Mouse (Mus musculus) forebrain, embryonic 10.5 days (tissue): ENCODE data around the gene Ptprr. TPM values are rescaled to one million over a fixed set of nuclear protein-coding genes. Genes with fewer than 3 reads are reported as not detected.

Source experiments
- DNase-seq: peaks from one replicate; pipeline ENCODE4 v3.0.0-alpha.2; 2017; ENCODE audit warnings: low spot score; ENCODE audit errors: extremely low spot score
- H3K27ac ChIP-seq: fragments of 300-500 bp; sonication (generic); 2 replicates; pipeline ENCODE4 v1.5.1; 2016; ENCODE audit warnings: mild to moderate bottlenecking
- H3K27me3 ChIP-seq: fragments of 300-500 bp; sonication (generic); 2 replicates; pipeline ENCODE4 v1.6.1; 2016; ENCODE audit warnings: mild to moderate bottlenecking; ENCODE audit not compliant: poor library complexity, severe bottlenecking
- H3K36me3 ChIP-seq: fragments of 300-500 bp; sonication (generic); replicated peaks from 2 replicates; pipeline ENCODE4 v1.6.1; 2016; ENCODE audit warnings: mild to moderate bottlenecking, moderate library complexity
- H3K4me1 ChIP-seq: fragments of 300-500 bp; sonication (generic); 2 replicates; pipeline ENCODE4 v1.6.1; 2016
- H3K4me3 ChIP-seq: fragments of 300-500 bp; sonication (generic); 2 replicates; pipeline ENCODE4 v1.5.1; 2016; ENCODE audit warnings: mild to moderate bottlenecking, moderate library complexity
- H3K9me3 ChIP-seq: fragments of 300-500 bp; sonication (generic); 2 replicates; pipeline ENCODE4 v1.6.1; 2016; ENCODE audit warnings: mild to moderate bottlenecking, moderate library complexity
- WGBS: fragments of 180-500 bp; shearing (Covaris S2); methylation state at CpG from one replicate; pipeline ENCODE4 v1.1.7; 2016; 5-methylcytosine and 5-hydroxymethylcytosine counted together
- polyA plus RNA-seq: library from polyadenylated mRNA; unstranded; fragments of >200 nt; fragmentation: Nextera tagmentation; extraction: Ambion mirVana; gene quantifications from 2 replicates; pipeline ENCODE4 v1.2.1, GENCODE M21; 2016

Gene Ptprr
- 0.23 and 0.24 TPM in 2 replicates for polyA plus RNA-seq

- H3K4me1 ChIP-seq: peaks cover 24% of the 10 kb centered on the region
- peaks cover 11% of the 10 kb centered on the region; the same call in 1 of the 2 replicates for H3K27me3 ChIP-seq
- under 1% methylated on average over 19 of the region's 19 CpGs for WGBS
- DNase-seq: peak; percentile 88
- H3K9me3 ChIP-seq: no peaks in the 10 kb centered on the region
- no peaks in the 10 kb centered on the region for H3K36me3 ChIP-seq
- H3K27ac ChIP-seq: peak within 1 kb of the TSS; percentile 83
- peak within 1 kb of the TSS; percentile 64 for H3K4me3 ChIP-seq
Observed at GRCm38 (mm10) chr10:116017845-116018479, at the start of gene Ptprr. Gene Ptprr (plus strand): TSS chr10:116018213.

- no peaks in the 10 kb centered on the region for H3K9me3 ChIP-seq
- H3K27me3 ChIP-seq: no peaks in the 10 kb centered on the region
- no peak overlapping the region for H3K27ac ChIP-seq
- H3K36me3 ChIP-seq: no peaks in the 10 kb centered on the region
- H3K4me3 ChIP-seq: no peak overlapping the region
- no peak for DNase-seq
- WGBS: 84% methylated on average over 7 of the region's 7 CpGs
- no peaks in the 10 kb centered on the region for H3K4me1 ChIP-seq
Observed at GRCm38 (mm10) chr10:115976345-115976744, 41.7 kb upstream of the Ptprr start.

- no peak for DNase-seq
- H3K9me3 ChIP-seq: no peaks in the 10 kb centered on the region
- WGBS: 71% methylated on average over 7 of the region's 7 CpGs
- H3K4me3 ChIP-seq: no peak overlapping the region
- H3K4me1 ChIP-seq: no peaks in the 10 kb centered on the region
- no peak overlapping the region for H3K27ac ChIP-seq
- H3K36me3 ChIP-seq: no peaks in the 10 kb centered on the region
- no peaks in the 10 kb centered on the region for H3K27me3 ChIP-seq
Observed at GRCm38 (mm10) chr10:115978992-115979391, 39.0 kb upstream of the Ptprr start.

- no peaks in the 10 kb centered on the region for H3K4me1 ChIP-seq
- no peak for DNase-seq
- no peaks in the 10 kb centered on the region for H3K9me3 ChIP-seq
- 92% methylated on average over 2 of the region's 2 CpGs for WGBS
- no peaks in the 10 kb centered on the region for H3K36me3 ChIP-seq
- H3K4me3 ChIP-seq: no peak overlapping the region
- no peak overlapping the region for H3K27ac ChIP-seq
- no peaks in the 10 kb centered on the region for H3K27me3 ChIP-seq
Observed at GRCm38 (mm10) chr10:115980018-115980417, 38.0 kb upstream of the Ptprr start.

GRCm38 (mm10) chr10:115984308-115984707 lies 33.7 kb upstream of the Ptprr start:
- Histone ChIP-seq H3K4me3 (no peak overlapping the region), H3K4me1 (no peaks in the 10 kb centered on the region), H3K27ac (no peak overlapping the region), H3K9me3 (no peaks in the 10 kb centered on the region), H3K27me3 (no peaks in the 10 kb centered on the region), H3K36me3 (no peaks in the 10 kb centered on the region)
- DNase-seq: no peak
- 78% methylated on average over 6 of the region's 6 CpGs for WGBS

GRCm38 (mm10) chr10:116001838-116002237 lies 16.2 kb upstream of the Ptprr start:
- DNase-seq: no peak
- no peaks in the 10 kb centered on the region for H3K9me3 ChIP-seq
- no peaks in the 10 kb centered on the region for H3K27me3 ChIP-seq
- 89% methylated on average over 8 of the region's 8 CpGs for WGBS
- no peaks in the 10 kb centered on the region for H3K36me3 ChIP-seq
- no peak overlapping the region for H3K4me3 ChIP-seq
- H3K27ac ChIP-seq: no peak overlapping the region
- 0 out of 2 replicates have a peak, but pooled peaks cover 4% of the 10 kb centered on the region for H3K4me1 ChIP-seq

- Histone ChIP-seq H3K4me1 (0 out of 2 replicates have a peak, but pooled peaks cover 4% of the 10 kb centered on the region), H3K4me3 (no peak overlapping the region), H3K27me3 (no peaks in the 10 kb centered on the region), H3K9me3 (no peaks in the 10 kb centered on the region), H3K36me3 (no peaks in the 10 kb centered on the region), H3K27ac (no peak overlapping the region)
- WGBS: 71% methylated on average over 6 of the region's 6 CpGs
- DNase-seq: no peak
Observed at GRCm38 (mm10) chr10:116006675-116007074, 11.3 kb upstream of the Ptprr start.

GRCm38 (mm10) chr10:116018480-116018891 lies 473 bp downstream of the Ptprr start:
- Histone ChIP-seq H3K9me3 (no peaks in the 10 kb centered on the region), H3K4me3 (peak overlapping the region; percentile 64), H3K36me3 (no peaks in the 10 kb centered on the region), H3K27ac (peak overlapping the region; percentile 83), H3K4me1 (peaks cover 24% of the 10 kb centered on the region), H3K27me3 (peaks cover 11% of the 10 kb centered on the region; the same call in 1 of the 2 replicates)
- no peak for DNase-seq
- under 1% methylated on average over 17 of the region's 17 CpGs for WGBS

- H3K4me1 ChIP-seq: peaks cover 24% of the 10 kb centered on the region
- peaks cover 11% of the 10 kb centered on the region; the same call in 1 of the 2 replicates for H3K27me3 ChIP-seq
- no peaks in the 10 kb centered on the region for H3K36me3 ChIP-seq
- no peak overlapping the region for H3K27ac ChIP-seq
- 8% methylated on average over 20 of the region's 20 CpGs for WGBS
- peak overlapping the region; percentile 64 for H3K4me3 ChIP-seq
- peak; percentile 37 for DNase-seq
- H3K9me3 ChIP-seq: no peaks in the 10 kb centered on the region
Observed at GRCm38 (mm10) chr10:116019086-116019860, 1.3 kb downstream of the Ptprr start.

GRCm38 (mm10) chr10:116021081-116021480 lies 3.1 kb downstream of the Ptprr start:
- Histone ChIP-seq H3K27me3 (peaks cover 11% of the 10 kb centered on the region; the same call in 1 of the 2 replicates), H3K9me3 (no peaks in the 10 kb centered on the region), H3K27ac (no peak overlapping the region), H3K4me3 (no peak overlapping the region), H3K4me1 (peaks cover 24% of the 10 kb centered on the region), H3K36me3 (no peaks in the 10 kb centered on the region)
- WGBS: 80% methylated on average over 3 of the region's 3 CpGs
- DNase-seq: no peak

- H3K27ac ChIP-seq: no peak overlapping the region
- peaks cover 3% of the 10 kb centered on the region; the same call in 1 of the 2 replicates for H3K9me3 ChIP-seq
- DNase-seq: no peak
- WGBS: 87% methylated on average over 1 of the region's 1 CpGs
- H3K36me3 ChIP-seq: no peaks in the 10 kb centered on the region
- no peaks in the 10 kb centered on the region for H3K27me3 ChIP-seq
- no peak overlapping the region for H3K4me3 ChIP-seq
- H3K4me1 ChIP-seq: no peaks in the 10 kb centered on the region
Observed at GRCm38 (mm10) chr10:116038150-116038549, 20.1 kb downstream of the Ptprr start.

- H3K36me3 ChIP-seq: no peaks in the 10 kb centered on the region
- H3K4me1 ChIP-seq: no peaks in the 10 kb centered on the region; the same call in 1 of the 2 replicates
- DNase-seq: no peak
- 89% methylated on average over 5 of the region's 5 CpGs for WGBS
- H3K27me3 ChIP-seq: no peaks in the 10 kb centered on the region
- no peaks in the 10 kb centered on the region for H3K9me3 ChIP-seq
- H3K4me3 ChIP-seq: no peak overlapping the region
- no peak overlapping the region for H3K27ac ChIP-seq
Observed at GRCm38 (mm10) chr10:116075954-116076353, 57.9 kb downstream of the Ptprr start.

- no peaks in the 10 kb centered on the region for H3K27me3 ChIP-seq
- no peaks in the 10 kb centered on the region for H3K9me3 ChIP-seq
- no peaks in the 10 kb centered on the region for H3K36me3 ChIP-seq
- H3K4me3 ChIP-seq: no peak overlapping the region
- H3K27ac ChIP-seq: no peak overlapping the region
- 90% methylated on average over 5 of the region's 5 CpGs for WGBS
- DNase-seq: no peak
- no peaks in the 10 kb centered on the region for H3K4me1 ChIP-seq
Observed at GRCm38 (mm10) chr10:116078636-116079035, 60.6 kb downstream of the Ptprr start.
